Mouse (Mus musculus): ENCODE data around the gene Tmcc2.
A peak's percentile ranks its signal among the peaks of the same experiment; 100 is the strongest.

Tmcc2 gene

DNA sequence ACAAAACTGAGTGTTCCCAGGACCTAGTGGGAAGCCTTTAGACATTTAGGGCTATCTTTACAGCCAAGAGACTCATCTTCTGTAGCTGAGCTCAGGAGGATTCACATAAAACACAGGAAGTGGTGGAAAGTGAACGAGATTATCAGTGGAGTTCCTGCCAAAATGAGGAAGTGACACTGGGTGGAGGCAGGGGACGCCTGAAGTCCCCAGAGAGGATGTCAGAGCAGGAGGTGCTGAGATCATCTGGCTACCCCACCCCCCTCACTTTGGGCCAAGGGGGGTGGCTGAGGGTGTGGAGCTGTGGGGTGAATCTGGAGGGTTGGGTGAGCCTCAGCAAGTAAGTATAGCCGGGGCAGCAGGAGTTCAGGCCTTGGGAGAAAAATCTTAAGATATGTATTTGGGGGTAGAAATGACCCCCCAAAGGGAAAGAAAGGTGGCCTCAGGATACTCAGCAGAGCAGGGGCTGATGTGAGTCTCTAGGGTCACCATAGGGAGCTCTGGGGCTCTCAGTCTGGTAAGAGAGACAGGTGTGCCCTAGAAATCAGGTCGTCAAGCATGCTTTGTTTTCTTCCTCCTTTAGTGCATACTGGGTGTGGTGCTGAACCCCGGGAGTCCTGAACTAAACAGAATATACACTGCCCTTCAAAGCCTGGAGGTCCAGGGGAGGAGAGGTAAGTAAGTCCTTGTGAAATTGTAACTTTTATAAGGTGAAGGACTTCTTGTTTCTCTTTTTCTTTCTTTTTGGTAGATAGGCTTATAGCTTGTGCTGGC, 49.2 kb downstream of the Tmcc2 start:
- DNase-seq: peak in 1 of 2 experiments; percentile 61

DNA sequence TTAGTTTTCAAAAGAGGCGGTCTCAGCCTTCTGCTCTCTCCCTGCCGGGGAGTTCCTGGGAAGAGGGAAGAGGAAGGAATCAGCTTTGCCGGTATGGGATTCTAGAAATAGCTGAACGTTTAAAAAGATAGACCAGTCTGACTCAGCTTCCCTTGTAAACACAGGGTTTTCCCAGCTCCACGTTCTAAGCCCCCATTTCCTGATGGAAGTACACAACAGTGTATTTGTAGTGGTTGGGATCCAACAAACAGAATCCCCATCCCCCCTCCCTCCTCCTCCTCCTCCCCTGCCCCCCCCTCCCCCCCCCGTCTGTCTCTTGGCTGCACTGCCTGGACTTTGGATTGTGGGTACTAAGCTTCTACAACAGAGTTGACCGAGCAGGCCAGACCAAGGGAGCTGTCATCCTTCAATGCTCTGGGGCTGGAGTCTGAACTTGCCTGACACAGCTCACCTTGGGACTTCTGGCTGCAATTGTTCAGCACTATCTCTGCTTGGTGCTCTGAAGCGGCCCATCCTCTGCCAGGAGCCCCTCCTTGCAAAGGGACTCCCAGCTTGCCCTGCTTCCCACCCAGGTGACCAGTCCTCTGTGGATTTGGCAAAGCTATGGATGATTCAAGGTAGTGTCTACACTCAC, 52.9 kb downstream of the Tmcc2 start:
- peak in 1 of 2 experiments; percentile 59 for DNase-seq

DNA sequence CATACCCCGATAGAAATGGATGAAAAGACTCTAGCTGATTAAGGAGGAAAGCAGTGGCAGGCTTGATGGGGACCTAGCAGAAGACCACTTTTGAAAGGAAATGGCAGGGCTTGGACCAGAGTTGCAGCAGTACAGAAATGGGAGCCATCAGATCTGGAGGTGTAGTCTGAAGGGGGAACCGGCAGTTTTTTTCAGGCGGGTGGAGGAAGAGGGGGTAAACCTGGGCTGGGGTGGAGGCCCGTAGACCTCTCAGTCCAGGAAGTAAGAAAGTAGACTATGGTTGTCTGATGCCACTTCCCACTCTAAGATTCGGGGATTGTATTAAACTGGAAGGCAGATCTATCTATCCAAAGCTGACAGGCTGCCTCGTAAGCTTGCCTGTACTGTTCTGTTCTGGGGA, 54.2 kb downstream of the Tmcc2 start:
- no peak for DNase-seq

- peak; percentile 73 to 84 for DNase-seq
These were observed 55.6 kb downstream of the Tmcc2 start for GRCm38 (mm10) chr1:132335378-132335965.

GRCm38 (mm10) chr1:132334178-132334801, 56.8 kb downstream of the Tmcc2 start:
- peak in 1 of 2 experiments; percentile 40 for DNase-seq

- peak; percentile 86 to 93 for DNase-seq
These were observed 57.4 kb downstream of the Tmcc2 start for GRCm38 (mm10) chr1:132333675-132334141.

DNA sequence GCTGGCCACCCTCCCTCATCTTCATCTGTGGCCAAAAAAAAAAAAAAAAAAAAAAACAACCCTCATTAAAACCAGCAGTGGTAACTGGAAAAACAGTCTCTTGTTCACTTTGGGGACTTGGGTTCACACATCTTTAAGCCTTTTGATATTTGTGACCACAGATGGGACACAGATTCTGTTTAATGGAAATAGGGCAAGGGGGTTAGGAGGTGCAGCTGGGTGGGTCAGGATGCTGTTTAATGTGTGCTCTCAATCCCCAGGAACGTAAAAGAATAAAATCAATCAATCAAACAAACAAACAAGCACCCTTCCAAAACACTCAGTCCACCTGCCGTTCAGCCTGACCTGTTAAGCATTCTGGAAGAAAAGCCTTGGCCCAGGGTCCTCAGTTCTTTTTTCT, 57.9 kb downstream of the Tmcc2 start:
- DNase-seq: no peak

DNA sequence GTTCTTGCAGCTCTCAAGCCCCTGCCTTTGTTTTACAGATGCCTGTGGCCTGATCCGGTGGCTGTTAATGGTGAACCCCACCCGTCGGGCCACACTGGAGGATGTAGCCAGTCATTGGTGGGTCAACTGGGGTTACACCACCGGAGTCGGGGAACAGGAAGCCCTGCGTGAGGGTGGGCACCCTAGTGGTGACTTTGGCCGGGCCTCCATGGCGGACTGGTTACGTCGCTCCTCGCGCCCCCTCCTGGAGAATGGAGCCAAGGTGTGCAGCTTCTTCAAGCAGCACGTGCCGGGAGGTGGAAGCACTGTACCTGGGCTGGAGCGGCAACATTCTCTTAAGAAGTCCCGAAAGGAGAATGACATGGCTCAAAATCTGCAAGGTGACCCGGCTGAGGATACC, 59.8 kb downstream of the Tmcc2 start:
- peak in 1 of 2 experiments; percentile 35 for DNase-seq

GRCm38 (mm10) chr1:132330397-132330796, 60.7 kb downstream of the Tmcc2 start:
- peak in 1 of 2 experiments; percentile 52 for DNase-seq

DNA sequence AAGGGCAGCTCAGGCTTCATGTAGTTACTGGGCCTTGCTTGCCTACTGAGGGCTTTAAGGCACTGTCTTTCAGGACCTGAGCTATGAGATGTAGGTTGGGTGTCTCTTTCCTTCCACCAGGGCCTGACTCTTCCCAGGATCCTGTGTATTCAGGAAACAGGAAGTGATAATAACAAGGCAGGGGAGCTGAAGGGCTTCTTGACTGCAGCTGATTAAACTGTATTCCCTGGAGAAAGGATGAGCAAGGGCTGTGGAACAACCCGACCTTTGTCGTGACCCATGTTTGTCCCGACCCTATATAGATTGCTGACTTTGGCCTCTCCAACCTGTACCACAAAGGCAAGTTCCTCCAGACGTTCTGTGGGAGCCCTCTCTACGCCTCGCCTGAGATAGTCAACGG, 61.4 kb downstream of the Tmcc2 start:
- no peak for DNase-seq

GRCm38 (mm10) chr1:132328565-132328964, 62.5 kb downstream of the Tmcc2 start:
- no peak for DNase-seq

GRCm38 (mm10) chr1:132327477-132327876, 63.6 kb downstream of the Tmcc2 start:
- peak in 1 of 2 experiments; percentile 58 for DNase-seq

DNA sequence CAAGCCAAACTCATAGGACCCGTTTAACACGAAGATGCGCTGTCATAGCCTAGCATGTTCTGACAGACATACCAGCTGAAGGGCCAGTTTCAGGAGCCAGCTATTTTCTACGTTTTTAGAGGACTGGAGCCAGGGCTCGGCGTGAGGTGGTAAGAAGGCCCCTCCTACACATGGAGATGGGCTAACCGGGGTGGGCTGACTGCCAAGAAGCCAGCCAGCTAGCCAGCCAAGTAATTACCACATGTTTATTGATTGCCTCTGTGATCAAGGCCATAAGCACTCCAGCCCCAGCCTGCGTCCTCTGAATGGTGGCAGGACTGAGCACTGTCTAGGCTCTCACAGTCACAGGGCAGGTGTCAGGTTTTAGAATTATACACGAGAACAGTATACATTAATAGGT, 64.3 kb downstream of the Tmcc2 start:
- peak; percentile 50 to 68 for DNase-seq

DNA sequence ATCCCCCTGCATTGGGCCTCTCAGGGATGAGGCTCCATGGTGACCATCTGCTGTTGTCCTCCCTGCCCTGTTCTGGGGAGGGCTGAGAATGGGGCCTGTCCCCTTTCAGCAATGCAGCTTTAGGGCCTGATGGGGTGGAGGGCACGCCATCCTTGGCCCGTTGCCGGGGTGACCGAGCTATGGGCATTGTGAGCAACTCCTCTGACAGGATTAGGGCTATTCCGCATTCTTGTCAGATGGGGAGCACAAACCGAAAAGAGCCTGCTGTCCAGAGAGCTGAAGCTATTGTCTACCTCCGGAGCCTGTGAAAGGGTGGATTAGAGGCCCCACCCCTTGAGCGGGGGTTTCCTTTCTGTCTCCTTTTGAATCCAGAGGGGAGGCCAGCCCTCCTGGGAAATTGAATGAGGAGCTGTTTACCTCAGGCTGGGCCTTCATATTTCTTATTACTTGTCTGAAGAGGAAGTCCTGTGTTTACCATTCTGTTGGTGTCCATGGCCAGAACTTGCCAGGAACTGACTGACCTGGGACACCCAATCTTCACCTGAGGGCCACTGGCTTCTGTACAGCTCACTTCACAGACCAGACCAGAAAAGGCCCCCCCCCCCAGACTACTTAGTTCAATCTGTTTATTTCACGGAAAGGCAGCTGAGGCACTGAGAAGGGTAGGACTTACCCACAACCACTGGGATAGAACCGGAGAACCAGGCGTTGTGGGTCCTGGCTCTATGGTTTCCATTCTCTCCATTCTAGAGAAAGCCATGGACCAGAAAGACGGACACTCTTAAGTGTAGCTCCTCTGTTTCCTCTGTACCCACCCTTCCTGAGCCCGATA, 68.2 kb downstream of the Tmcc2 start:
- peak; percentile 49 to 66 for DNase-seq

- no peak for DNase-seq
These were observed 69.1 kb downstream of the Tmcc2 start for GRCm38 (mm10) chr1:132321821-132322580.

DNA sequence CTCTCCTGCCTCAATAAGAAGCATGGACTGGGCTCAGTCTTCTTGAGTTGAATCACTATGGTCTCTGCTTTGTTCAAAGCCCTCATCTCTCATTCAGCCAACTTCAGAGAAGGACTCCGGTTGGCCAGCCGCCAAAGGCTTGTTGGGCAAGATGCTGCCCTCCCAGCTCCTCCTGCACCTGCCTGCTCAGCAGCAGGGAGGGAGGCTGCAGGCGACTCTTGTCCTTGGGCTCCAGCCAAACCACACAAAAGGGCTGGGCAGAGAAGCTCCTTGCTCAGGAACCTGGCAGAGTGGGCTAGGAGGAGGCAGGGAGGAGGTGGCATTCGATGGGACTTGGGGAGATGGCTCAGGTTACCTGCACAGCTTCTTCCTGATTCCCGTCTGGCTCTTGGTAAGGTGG, 71.8 kb downstream of the Tmcc2 start:
- DNase-seq: peak; percentile 85 to 91

DNA sequence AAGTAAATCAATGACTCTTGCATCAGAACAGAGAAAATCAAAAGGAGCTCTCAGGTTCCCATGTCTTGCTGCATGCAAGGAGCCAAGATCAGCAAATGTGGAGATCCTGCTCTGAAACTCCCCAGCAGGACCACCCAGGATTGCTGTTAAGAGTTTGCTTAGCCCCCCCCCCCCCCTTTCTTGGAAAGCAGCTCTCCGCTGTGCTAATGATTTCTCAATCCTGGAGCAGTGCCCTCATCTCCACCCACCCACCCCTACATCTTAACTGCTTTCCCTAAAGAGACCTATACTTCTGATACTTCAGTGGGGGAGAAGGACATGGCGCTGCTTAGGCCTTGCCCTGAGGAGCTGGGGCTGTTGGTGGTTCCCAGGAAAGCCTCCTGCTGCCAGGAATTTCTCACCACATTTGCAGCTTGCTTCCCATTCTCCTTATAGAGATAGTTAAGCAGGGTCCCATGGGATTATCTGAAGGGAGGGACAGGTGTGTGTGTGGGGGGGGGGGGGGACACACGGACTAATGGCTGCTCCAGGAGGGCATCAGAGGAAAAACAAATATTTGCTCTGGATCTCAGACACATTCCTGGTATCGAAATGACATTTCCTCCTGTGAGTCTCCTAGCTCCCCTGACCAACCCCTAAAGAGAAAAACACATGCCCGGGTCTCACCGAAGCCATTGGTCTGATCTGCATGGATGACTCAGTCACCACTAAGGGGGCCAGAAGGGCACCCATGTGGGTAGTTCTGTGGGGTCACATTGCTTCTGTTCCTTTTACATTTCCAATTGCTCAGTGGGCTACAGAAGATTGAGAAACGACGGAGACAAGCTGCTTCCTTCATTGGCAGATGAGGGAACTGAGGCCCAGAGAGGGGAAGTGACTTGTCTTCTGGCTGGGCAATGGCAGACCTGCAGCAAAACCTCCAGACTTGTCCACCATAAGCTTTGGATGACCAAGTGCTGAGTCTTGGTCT, 72.9 kb downstream of the Tmcc2 start:
- DNase-seq: no peak

- peak in 1 of 2 experiments; percentile 36 for DNase-seq
These were observed 73.7 kb downstream of the Tmcc2 start for GRCm38 (mm10) chr1:132317413-132317812.

GRCm38 (mm10) chr1:132316625-132316994, 74.5 kb downstream of the Tmcc2 start:
- DNase-seq: no peak

DNA sequence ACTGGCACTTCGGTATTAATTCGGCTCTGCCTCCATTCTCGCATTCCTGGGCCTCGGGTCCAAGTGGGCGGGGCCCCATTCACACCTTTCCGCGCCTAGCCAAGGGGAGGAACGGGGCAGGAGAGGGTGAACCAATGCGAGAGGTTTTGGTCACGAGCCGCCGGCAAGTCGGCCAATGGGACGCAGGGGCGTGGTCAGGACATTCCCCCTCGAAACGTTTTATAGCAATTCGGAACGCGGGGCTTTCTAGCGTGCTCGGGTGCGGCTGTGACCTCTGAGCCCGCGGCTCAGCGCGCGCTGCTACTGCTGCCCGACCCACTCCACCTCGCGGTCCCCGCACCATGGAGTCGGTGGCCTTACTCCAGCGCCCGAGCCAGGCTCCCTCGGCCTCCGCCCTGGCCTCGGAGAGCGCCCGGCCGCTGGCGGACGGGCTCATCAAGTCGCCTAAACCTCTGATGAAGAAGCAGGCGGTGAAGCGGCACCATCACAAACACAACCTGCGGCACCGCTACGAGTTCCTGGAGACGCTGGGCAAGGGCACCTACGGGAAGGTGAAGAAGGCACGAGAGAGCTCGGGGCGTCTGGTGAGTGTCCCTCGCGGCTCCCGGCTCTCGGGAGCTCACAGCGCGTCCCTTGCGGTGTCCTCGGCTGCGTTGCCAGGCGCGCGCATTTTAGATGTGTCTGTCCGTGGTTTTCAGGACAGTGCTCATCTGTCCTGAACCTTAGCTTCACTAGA, 75.0 kb downstream of the Tmcc2 start, which contains the start of gene Nuak2:
Nuak2 (plus strand) TSS at position 238 of the 736 bp plus-strand sequence.
- peak; percentile 90 to 94 for DNase-seq

All from kidney, postnatal 4 days (tissue).